Mouse (Mus musculus): ENCODE data around the gene Zfp108.

- TF ChIP-seq CTCF (IDR thresholded peaks at IDR 0.05; ENCODE audit: control insufficient read depth, insufficient read depth, insufficient read length) (no peak), MYOD1 (IDR thresholded peaks at IDR 0.05; ENCODE audit: control insufficient read depth, insufficient read length, low read depth) (no peak), CEBPB (IDR thresholded peaks at IDR 0.05; ENCODE audit: low read depth) (no peak), MAX (IDR thresholded peaks at IDR 0.05) (no peak), USF1 (IDR thresholded peaks at IDR 0.05; ENCODE audit: low read depth) (no peak), MYOG (IDR thresholded peaks at IDR 0.05; ENCODE audit: control insufficient read depth, extremely low read depth, insufficient read length) (no peak)
These were observed 33.9 kb downstream of the Zfp108 start for GRCm38 (mm10) chr7:24288512-24288911.
